Mouse (Mus musculus) brain, embryonic 14.5 days (tissue): ENCODE data around the gene Zbtb34.

Source experiments
- CTCF ChIP-seq: fragments of 200-500 bp; IDR thresholded peaks from 2 replicates; pipeline ENCODE4 v1.5.1; 2012; ENCODE audit warnings: inconsistent platforms, mild to moderate bottlenecking, moderate library complexity, borderline replicate concordance; ENCODE audit not compliant: insufficient read depth, insufficient read length; ENCODE audit errors: extremely low read depth
- POLR2A ChIP-seq: fragments of 200-500 bp; IDR thresholded peaks from 2 replicates; pipeline ENCODE4 v1.6.1; 2012; ENCODE audit warnings: mild to moderate bottlenecking, inconsistent platforms, borderline replicate concordance; ENCODE audit not compliant: poor library complexity, insufficient read depth, insufficient read length, severe bottlenecking; ENCODE audit errors: extremely low read depth

GRCm38 (mm10) chr2:33365703-33366471, 65.2 kb downstream of the Zbtb34 start:
- no peak for TF ChIP-seq CTCF
- TF ChIP-seq POLR2A = no peak
